Mouse (Mus musculus) midbrain, embryonic 14.5 days (tissue): ENCODE results near the gene Olfr890. TPM values are rescaled to one million over a fixed set of nuclear protein-coding genes. Genes with fewer than 3 reads are reported as not detected.
"Not testable (repeated sequence)": the region's sequence is repeated elsewhere in the genome, so short reads cannot be mapped to it uniquely, and the experiment has no call there.

Source experiments
- ATAC-seq: fragments of 200-750 bp; cut with Nextera tagmentation; 2 replicates; pipeline ENCODE4 v1.8.0; 2017; ENCODE audit warnings: moderate number of reproducible peaks, moderate library complexity; ENCODE audit not compliant: low FRiP score, low TSS enrichment
- DNase-seq: peaks from one replicate; pipeline ENCODE4 v3.0.0-alpha.2; 2015
- H3K27ac ChIP-seq: fragments of 300-500 bp; sonication (generic); replicated peaks from 2 replicates; pipeline ENCODE4 v1.5.1; 2014; ENCODE audit warnings: mild to moderate bottlenecking, low read depth, low read length, moderate library complexity
- H3K27me3 ChIP-seq: fragments of 300-500 bp; sonication (generic); 2 replicates; pipeline ENCODE4 v1.6.1; 2014; ENCODE audit warnings: low read length, control low read depth, mixed read lengths; ENCODE audit not compliant: control insufficient read depth, insufficient read depth
- H3K36me3 ChIP-seq: fragments of 300-500 bp; sonication (generic); 2 replicates; pipeline ENCODE4 v1.6.1; 2014; ENCODE audit warnings: low read length, control low read depth; ENCODE audit not compliant: control insufficient read depth, insufficient read depth
- H3K4me1 ChIP-seq: fragments of 300-500 bp; sonication (generic); 2 replicates; pipeline ENCODE4 v1.6.1; 2014; ENCODE audit warnings: mild to moderate bottlenecking, antibody characterized with exemption, low read length, control low read depth; ENCODE audit not compliant: control insufficient read depth, insufficient read depth
- H3K4me2 ChIP-seq: fragments of 300-500 bp; sonication (generic); 2 replicates; pipeline ENCODE4 v1.6.1; 2014; ENCODE audit warnings: mild to moderate bottlenecking, low read length, moderate library complexity
- H3K4me3 ChIP-seq: fragments of 300-500 bp; sonication (generic); replicated peaks from 2 replicates; pipeline ENCODE4 v1.5.1; 2014; ENCODE audit warnings: low read depth, low read length
- H3K9ac ChIP-seq: fragments of 300-500 bp; sonication (generic); replicated peaks from 2 replicates; pipeline ENCODE4 v1.6.1; 2014; ENCODE audit warnings: mild to moderate bottlenecking, low read length, moderate library complexity
- H3K9me3 ChIP-seq: fragments of 300-500 bp; sonication (generic); 2 replicates; pipeline ENCODE4 v1.6.1; 2016; ENCODE audit warnings: low read length, control low read depth, mixed read lengths; ENCODE audit not compliant: control insufficient read depth
- WGBS: fragments of 180-500 bp; shearing (Covaris S2); extraction: QIAGEN DNeasy Blood & Tissue Kit; methylation state at CpG from one replicate; pipeline ENCODE4 v1.1.7; 2014; 5-methylcytosine and 5-hydroxymethylcytosine counted together
- polyA plus RNA-seq: library from polyadenylated mRNA; unstranded; fragments of >200 nt; fragmentation: Nextera tagmentation; extraction: Ambion mirVana; gene quantifications from 2 replicates; pipeline ENCODE4 v1.2.1, GENCODE M21; 2014

The Olfr890 gene
- polyA plus RNA-seq, result not detected in 2 replicates

- no peak for ATAC-seq
- H3K36me3 ChIP-seq, result no peaks in the 10 kb centered on the region
Measured at GRCm38 (mm10) chr9:38142217-38142616, at the start of gene Olfr890. Gene Olfr890, plus strand, starts transcription at chr9:38142517.

GRCm38 (mm10) chr9:38107828-38108227, 34.5 kb upstream of the Olfr890 start, which contains the start of gene Olfr888:
Gene Olfr888, plus strand, starts transcription at chr9:38108128.
- Histone ChIP-seq H3K27me3 (no peaks in the 10 kb centered on the region), H3K4me3 (no peak within 1 kb of the TSS), H3K36me3 (no peaks in the 10 kb centered on the region), H3K4me1 (no peaks in the 10 kb centered on the region), H3K27ac (no peak within 1 kb of the TSS), H3K9me3 (no peaks in the 10 kb centered on the region), H3K4me2 (no peak within 1 kb of the TSS), H3K9ac (no peak within 1 kb of the TSS)
- ATAC-seq (no peak), DNase-seq (no peak)
- 76% methylated on average over 1 of the region's 1 CpGs for WGBS

More at GRCm38 (mm10) chr9:38142217-38142616, at the start of gene Olfr890:
- H3K4me1 ChIP-seq, result no peaks in the 10 kb centered on the region
- no peak within 1 kb of the TSS for H3K4me3 ChIP-seq
- no peak within 1 kb of the TSS for H3K4me2 ChIP-seq
- H3K9me3 ChIP-seq, result no peaks in the 10 kb centered on the region
- no peak for DNase-seq
- H3K9ac ChIP-seq, result no peak within 1 kb of the TSS
- no peaks in the 10 kb centered on the region for H3K27me3 ChIP-seq
- no peak within 1 kb of the TSS for H3K27ac ChIP-seq

- Histone ChIP-seq H3K4me3 (no peak within 1 kb of the TSS), H3K27ac (no peak within 1 kb of the TSS), H3K9me3 (no peaks in the 10 kb centered on the region), H3K36me3 (no peaks in the 10 kb centered on the region), H3K4me1 (no peaks in the 10 kb centered on the region), H3K27me3 (no peaks in the 10 kb centered on the region), H3K9ac (no peak within 1 kb of the TSS), H3K4me2 (no peak within 1 kb of the TSS)
- ATAC-seq, result no peak
- no peak for DNase-seq
Measured at GRCm38 (mm10) chr9:38114898-38115297, 27.4 kb upstream of the Olfr890 start, which contains the start of gene Olfr889. Gene Olfr889, plus strand, starts transcription at chr9:38115198.

- not testable (repeated sequence) for H3K9me3 ChIP-seq, DNase-seq, H3K4me3 ChIP-seq, H3K4me1 ChIP-seq, H3K36me3 ChIP-seq, H3K27ac ChIP-seq, H3K27me3 ChIP-seq, H3K9ac ChIP-seq, H3K4me2 ChIP-seq, ATAC-seq
- 51% methylated on average over 2 of the region's 2 CpGs for WGBS
Measured at GRCm38 (mm10) chr9:38168341-38168740, 26.0 kb downstream of the Olfr890 start.

GRCm38 (mm10) chr9:38180721-38181120, 38.4 kb downstream of the Olfr890 start, which contains the start of gene Olfr891:
Gene Olfr891, minus strand, starts transcription at chr9:38180821.
- no peak within 1 kb of the TSS for H3K4me3 ChIP-seq
- no peak for ATAC-seq
- H3K27me3 ChIP-seq, result no peaks in the 10 kb centered on the region
- no peak for DNase-seq
- no peaks in the 10 kb centered on the region for H3K4me1 ChIP-seq
- no peak within 1 kb of the TSS for H3K9ac ChIP-seq
- WGBS, result 83% methylated on average over 1 of the region's 1 CpGs
- peaks cover 3% of the 10 kb centered on the region; the same call in 1 of the 2 replicates for H3K9me3 ChIP-seq
- H3K36me3 ChIP-seq, result no peaks in the 10 kb centered on the region
- no peak within 1 kb of the TSS for H3K27ac ChIP-seq
- no peak within 1 kb of the TSS for H3K4me2 ChIP-seq

Other genes with a start within 250 kb of the Olfr890 start
- gene Olfr145, start 245.8 kb upstream of the Olfr890 start, polyA plus RNA-seq, result not detected in 2 replicates
- 0.28 TPM in 1 of 2 replicates, not detected in the other for gene Olfr878, start 224.7 kb upstream of the Olfr890 start, polyA plus RNA-seq
- gene Olfr881, start 150.7 kb upstream of the Olfr890 start, polyA plus RNA-seq, result not detected in 2 replicates
- not detected in 2 replicates for gene Olfr883, start 116.7 kb upstream of the Olfr890 start, polyA plus RNA-seq
- gene Olfr884, start 96.0 kb upstream of the Olfr890 start, polyA plus RNA-seq, result not detected in 2 replicates
- not detected in 2 replicates for gene Olfr885, start 81.2 kb upstream of the Olfr890 start, polyA plus RNA-seq
- gene Olfr887, start 58.4 kb upstream of the Olfr890 start, polyA plus RNA-seq, result not detected in 2 replicates
- gene Olfr888, start 34.4 kb upstream of the Olfr890 start, polyA plus RNA-seq, result not detected in 2 replicates
- gene Olfr889, start 27.3 kb upstream of the Olfr890 start, polyA plus RNA-seq, result 0.04 and 0.05 TPM in 2 replicates
- not detected in 2 replicates for gene Olfr891, start 38.3 kb downstream of the Olfr890 start, polyA plus RNA-seq
- not detected in 2 replicates for gene Olfr893, start 65.8 kb downstream of the Olfr890 start, polyA plus RNA-seq
- not detected in 2 replicates for gene Olfr894, start 75.5 kb downstream of the Olfr890 start, polyA plus RNA-seq
- gene Olfr143, start 110.3 kb downstream of the Olfr890 start, polyA plus RNA-seq, result not detected in 2 replicates
- not detected in 2 replicates for gene Olfr895, start 125.3 kb downstream of the Olfr890 start, polyA plus RNA-seq
- not detected in 2 replicates for gene Olfr896-ps1, start 148.6 kb downstream of the Olfr890 start, polyA plus RNA-seq
- not detected in 2 replicates for gene Olfr25, start 186.5 kb downstream of the Olfr890 start, polyA plus RNA-seq
- gene Olfr898, start 205.9 kb downstream of the Olfr890 start, polyA plus RNA-seq, result not detected in 2 replicates
- gene Olfr250, start 224.4 kb downstream of the Olfr890 start, polyA plus RNA-seq, result not detected in 2 replicates
- not detected in 2 replicates for gene Olfr251, start 234.6 kb downstream of the Olfr890 start, polyA plus RNA-seq